Comparison of ENCODE assay signal across 19 mouse cellular contexts in genomic region chr11:78318411-78318810, GRCm38 (mm10). TPM values are rescaled to one million over a fixed set of nuclear protein-coding genes. Genes with fewer than 3 reads are reported as not detected.
"Had no signal": no experiment of that assay in that cellular context is flagged by ENCODE, and none has a peak within 500 bp of the region (broad histone marks: within the 10 kb centered on the region; RNA-seq: fewer than 3 reads in every experiment).

No protein-coding gene starts in this region.

- H3K36me3 ChIP-seq: neural tube, embryonic 15.5 days had no signal

- DNase-seq: kidney, adult 8-10 months; kidney, postnatal 10 days; kidney, postnatal 36 days; layer of hippocampus, adult 9-11 months; liver, embryonic 13.5 days; lung, adult 2 months; lung, postnatal 14 days; lung, postnatal 4 days; right cerebral cortex, adult 18-20 months; right cerebral cortex, postnatal 14 days; right cerebral cortex, postnatal 4 days; thymus, adult 2 months; thymus, postnatal 14 days; thymus, postnatal 4 days had no signal

- H3K4me2 ChIP-seq: kidney, embryonic 15.5 days; liver, embryonic 13.5 days; midbrain, embryonic 13.5 days; neural tube, embryonic 12.5 days; neural tube, embryonic 15.5 days had no signal

- H3K27me3 ChIP-seq: kidney, embryonic 15.5 days; liver, embryonic 13.5 days; midbrain, embryonic 13.5 days; neural tube, embryonic 12.5 days; neural tube, embryonic 15.5 days had no signal

- H3K9ac ChIP-seq: kidney, embryonic 15.5 days; liver, embryonic 13.5 days; midbrain, embryonic 13.5 days; neural tube, embryonic 12.5 days; neural tube, embryonic 15.5 days had no signal

- H3K9me3 ChIP-seq: kidney, embryonic 15.5 days; liver, embryonic 13.5 days; midbrain, embryonic 13.5 days; neural tube, embryonic 12.5 days; neural tube, embryonic 15.5 days had no signal

- H3K4me3 ChIP-seq: kidney, embryonic 15.5 days; liver, embryonic 13.5 days; midbrain, embryonic 13.5 days; neural tube, embryonic 12.5 days; neural tube, embryonic 15.5 days had no signal

- H3K27ac ChIP-seq: kidney, embryonic 15.5 days; liver, embryonic 13.5 days; midbrain, embryonic 13.5 days; neural tube, embryonic 12.5 days; neural tube, embryonic 15.5 days; stomach, postnatal 0 days had no signal

- ATAC-seq: midbrain, embryonic 13.5 days had no signal

RNA-seq across cellular contexts. Expression of gene BC030499, which starts 27.8 kb away (rescaled TPM):
- polyA plus RNA-seq: stomach, postnatal 0 days had no signal
